Mouse (Mus musculus) layer of hippocampus, adult 18-20 months (tissue): Measurements from ENCODE around the gene Rasl10b. TPM values are rescaled to one million over a fixed set of nuclear protein-coding genes. Genes with fewer than 3 reads are reported as not detected.

Source experiments
- DNase-seq, 2 experiments: peaks; one replicate each; pipeline ENCODE4 v3.0.0; 2022; ENCODE audit warnings: low spot score in 2 of 2
- long read RNA-seq: library from polyadenylated mRNA; stranded (forward); transcript quantifications from one replicate; pipeline ENCODE4 v2.0.0, GENCODE M21; 2021
- total RNA-seq, 2 experiments: library from RNA; stranded (reverse); gene quantifications; 2 replicates each; pipeline ENCODE4 v1.2.3; 2021

The Rasl10b gene
- 100 to 1,000 TPM; 243 to 245 TPM for total RNA-seq
- long read RNA-seq, transcript Rasl10b-204 (4 exons, 3,249 nt), result minor isoform, 7 of 212 reads
- long read RNA-seq, transcript Rasl10b-202 (4 exons, 3,156 nt), result major isoform, 138 of 212 reads
- long read RNA-seq, partial matches to known transcripts, result 6 of 212 reads
- long read RNA-seq, other reads (novel, unspliced or antisense), result 57 of 212 reads

DNA sequence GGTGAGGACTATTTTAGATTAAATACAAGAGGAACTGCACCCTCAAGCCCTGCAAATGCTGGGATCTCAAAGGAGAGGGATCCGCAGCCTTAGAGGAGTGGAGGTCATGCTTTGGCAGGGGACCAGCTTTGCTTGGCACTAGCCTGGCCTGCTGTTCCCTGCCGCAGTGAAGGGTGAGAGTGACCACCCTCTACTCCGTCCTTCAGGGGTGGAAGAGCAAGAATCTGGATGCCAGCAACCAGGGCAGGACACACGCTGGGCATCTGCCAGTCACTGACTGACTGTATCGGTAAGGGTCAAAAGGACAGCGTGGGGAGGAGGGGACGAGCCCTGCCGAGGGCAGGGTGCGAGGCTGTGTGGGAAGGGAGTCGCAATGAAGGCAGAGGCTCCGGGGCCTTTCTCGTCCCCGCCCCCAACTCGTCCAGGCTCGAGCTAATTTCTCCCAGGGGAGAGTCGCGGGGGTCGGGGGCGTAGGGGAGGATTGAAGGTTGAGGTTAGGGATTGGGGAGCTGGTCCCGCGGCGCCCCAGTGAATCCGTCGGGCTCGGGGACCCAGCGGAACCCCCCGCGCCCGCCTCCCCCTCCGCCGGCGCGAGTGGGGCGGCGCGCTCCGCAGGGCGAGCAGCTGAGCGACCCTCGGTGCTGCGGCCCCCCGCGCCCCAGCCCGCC, at the start of gene Rasl10b:
TSS of gene Rasl10b (plus strand) at position 51 of the 668 bp plus-strand sequence.
- peak in 1 of 2 experiments; percentile 46 for DNase-seq

DNA sequence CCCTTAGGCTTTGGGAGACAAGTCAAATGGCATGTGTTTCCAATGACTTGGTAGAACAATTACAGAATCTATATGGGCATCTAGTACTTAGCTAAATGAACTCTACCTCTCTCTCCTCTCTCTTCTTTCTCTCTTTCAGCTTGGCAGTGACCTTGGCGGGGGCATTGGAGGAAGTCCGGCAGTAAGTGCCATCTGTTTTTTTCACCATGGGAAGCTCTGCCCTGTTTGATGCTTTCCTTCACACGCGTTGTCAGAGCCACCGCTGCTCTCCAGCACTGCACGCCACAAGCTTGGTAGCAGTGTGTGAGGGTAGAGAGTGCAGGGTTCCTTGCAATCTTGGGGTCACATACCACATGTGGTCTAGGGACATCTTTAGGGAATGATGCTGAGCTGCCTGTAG, 44.3 kb upstream of the Rasl10b start:
- DNase-seq, result no peak

DNA sequence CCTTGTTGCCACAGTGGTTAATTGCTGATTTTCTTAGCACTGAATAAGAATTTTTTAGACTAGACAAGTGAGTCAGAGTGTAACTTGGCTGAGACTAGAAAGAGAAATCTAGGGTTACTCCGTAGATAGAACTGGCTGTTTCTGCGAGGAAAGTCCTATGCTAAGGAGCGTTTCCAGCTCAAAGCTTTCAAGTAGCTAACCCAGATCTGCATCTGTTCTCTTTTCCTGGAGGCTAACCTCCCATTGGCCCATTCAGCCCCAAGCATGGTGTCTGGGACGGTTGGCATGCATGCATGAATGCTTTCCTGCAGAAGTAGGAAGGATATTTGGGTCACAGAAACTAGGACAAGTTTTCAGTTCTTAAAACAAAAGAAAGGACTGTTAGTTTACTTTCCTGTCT, 37.7 kb upstream of the Rasl10b start:
- DNase-seq, result no peak

- DNase-seq, result no peak
These were observed 29.1 kb upstream of the Rasl10b start for GRCm38 (mm10) chr11:83379745-83380341.

DNA sequence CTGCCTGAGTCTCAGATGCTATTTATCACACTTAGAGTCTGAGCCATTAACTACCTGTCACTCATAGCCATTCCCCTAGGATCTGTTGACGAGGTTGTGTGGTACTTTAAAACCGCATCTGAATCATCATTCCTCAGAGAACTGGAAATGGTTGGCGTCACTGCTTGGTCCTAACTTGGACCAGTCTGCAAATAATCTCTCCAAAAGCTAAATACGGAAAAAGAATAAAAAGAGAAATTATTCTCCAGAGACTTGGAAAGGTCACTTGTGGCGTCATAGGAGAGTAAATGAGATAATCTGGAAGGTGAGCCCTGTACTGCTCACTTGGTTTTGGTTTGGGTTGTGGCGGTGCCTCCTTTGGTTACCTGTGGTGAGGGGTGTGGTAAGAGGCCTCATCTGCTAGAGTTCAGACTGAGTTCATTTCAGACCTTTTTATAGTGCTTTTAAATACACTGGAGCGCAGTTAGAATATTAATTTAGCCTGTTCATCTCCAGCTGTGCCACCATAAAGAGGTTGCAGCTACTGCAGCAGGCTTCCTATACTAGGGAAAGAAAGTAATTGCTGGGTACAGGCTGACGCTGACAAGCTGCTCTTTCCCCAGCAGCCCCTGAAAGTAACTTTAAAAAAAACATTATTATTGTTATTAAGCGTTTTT, 25.9 kb upstream of the Rasl10b start:
- no peak for DNase-seq

DNA sequence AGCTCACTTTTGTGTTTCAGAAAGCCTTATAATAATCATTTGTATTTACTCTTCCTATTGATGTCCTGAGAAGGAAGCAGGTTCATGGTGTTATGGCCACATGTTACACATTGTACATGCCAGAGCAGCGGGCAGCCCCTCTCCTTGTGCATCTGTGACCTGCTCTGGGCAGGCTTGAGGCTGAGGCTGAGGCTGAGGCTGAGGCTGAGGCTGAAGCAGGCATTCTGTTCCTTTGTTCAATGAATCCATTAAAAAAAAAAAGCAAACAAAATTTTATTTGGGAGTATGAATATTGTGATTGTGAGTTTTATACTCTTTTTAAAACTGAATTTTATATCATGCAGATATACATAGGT, 25.4 kb upstream of the Rasl10b start:
- no peak for DNase-seq

DNA sequence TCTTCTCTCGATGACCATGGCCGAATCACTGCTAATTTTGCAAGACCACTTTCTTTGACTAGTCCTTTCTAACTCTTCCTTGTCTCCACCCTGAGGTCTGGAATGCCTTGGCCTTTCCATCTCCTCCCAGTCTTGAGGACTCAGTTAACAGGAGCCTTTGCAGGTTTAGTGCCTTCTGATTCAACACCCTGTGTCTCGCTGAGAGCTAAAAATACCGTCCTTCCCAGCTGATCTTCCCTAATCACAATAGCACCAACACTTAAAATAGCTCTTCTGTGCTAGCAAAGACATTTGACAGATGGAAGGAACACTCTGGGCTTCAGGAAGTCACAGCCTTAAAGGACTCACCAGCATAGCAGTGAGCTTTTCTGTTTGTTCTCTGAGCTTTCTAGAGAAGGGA, 15.9 kb upstream of the Rasl10b start:
- DNase-seq, result peak in 1 of 2 experiments; percentile 35

DNA sequence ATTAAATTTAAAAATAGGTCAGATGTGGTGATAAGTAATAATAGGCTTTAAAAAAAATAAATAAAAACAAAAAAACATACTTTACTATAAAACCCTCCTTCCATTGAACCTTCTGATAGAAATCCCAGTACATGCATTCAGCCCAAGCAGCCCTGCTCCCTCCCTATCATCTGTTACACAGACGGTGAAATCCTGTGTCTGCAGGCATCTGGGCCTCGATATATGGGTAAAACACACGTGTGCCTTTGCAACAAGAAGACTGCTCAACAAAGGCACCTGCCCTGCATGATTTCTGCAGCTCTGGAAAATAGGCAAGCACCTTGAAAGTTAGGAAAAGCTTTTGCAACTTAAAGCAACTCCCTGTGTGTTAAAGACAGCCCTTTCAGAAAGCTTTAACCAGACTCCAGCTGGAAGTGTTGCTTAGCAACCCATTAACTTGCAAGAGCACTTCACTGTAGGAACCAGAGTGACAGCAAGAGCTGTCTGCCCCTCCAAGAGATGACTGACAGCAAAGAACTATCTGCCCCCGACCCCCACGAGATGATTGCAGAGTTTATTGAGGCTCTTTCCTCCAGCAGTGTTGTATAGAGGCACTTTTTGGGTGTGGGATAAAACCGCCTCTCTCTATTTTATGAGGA, 14.0 kb upstream of the Rasl10b start:
- peak in 1 of 2 experiments; percentile 54 for DNase-seq

- no peak for DNase-seq
These were observed 11.3 kb upstream of the Rasl10b start for GRCm38 (mm10) chr11:83397626-83398025.

- DNase-seq, result no peak
These were observed 10.2 kb upstream of the Rasl10b start for GRCm38 (mm10) chr11:83398724-83399123.

DNA sequence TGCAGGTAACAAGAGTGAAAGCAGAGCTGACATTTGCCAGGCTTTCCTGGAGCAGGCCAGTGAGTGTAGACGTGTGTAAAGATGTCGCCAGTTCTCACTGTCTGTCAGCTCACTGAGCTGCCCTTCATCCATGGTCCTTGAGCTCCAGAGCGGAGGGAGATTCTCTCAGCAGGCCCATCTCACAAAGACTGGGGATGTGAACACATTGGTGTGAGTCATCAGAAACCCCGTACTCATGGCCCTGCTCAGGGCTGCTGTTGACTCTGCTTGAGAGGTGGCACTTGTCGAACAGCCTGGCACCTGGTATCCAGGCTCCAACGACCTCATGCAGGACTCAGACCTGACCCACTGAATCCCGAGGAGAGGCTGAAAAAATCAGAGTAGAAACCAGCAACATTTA, 5.2 kb upstream of the Rasl10b start:
- no peak for DNase-seq

DNA sequence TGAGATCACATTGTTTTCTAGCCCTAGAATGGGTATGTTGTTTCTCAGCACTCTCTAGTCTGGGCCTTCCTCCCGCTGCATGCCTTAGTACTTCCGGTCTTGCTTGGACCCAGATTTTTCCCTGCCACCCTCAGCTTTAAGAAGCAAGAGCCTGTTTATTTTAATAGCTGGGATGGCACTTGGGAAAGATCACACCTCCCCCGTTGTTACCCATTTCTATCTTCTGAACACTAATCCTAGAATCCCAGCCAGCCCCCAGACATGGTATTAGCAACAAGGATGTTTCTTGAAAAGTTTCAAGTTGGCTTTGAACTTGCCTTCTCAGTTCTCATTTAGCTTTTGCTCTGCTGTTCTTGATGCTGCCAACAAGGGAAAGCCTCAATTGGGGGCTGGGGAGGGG, 2.5 kb upstream of the Rasl10b start:
- DNase-seq, result no peak

GRCm38 (mm10) chr11:83408242-83408641, 695 bp upstream of the Rasl10b start:
- DNase-seq, result no peak

DNA sequence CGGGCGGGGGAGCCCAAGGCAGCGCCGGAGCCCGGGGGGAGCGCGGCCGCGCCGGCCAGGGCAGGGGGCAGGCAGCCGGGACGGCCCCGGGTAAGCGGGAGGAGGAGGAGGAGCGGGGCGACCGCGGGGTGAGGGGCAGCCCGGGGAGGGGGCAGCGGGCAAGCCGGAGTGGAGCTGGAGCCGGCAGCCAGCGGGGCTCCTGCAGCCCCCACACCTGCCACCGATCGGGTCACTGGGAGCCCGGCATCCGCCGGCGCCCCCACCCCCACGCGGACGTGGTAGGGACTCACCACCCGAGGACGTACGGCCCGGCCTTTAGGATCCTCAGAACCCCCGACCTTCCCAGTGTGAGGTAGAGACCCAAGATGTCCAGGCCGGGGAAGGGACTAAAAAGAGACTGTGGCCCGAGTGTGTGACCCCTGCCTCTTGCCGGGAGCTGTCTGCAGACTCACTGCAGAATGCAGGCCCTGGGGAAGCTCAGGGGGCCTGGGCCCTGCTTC, 905 bp downstream of the Rasl10b start:
- no peak for DNase-seq

GRCm38 (mm10) chr11:83410510-83410909, 1.6 kb downstream of the Rasl10b start:
- DNase-seq, result no peak

DNA sequence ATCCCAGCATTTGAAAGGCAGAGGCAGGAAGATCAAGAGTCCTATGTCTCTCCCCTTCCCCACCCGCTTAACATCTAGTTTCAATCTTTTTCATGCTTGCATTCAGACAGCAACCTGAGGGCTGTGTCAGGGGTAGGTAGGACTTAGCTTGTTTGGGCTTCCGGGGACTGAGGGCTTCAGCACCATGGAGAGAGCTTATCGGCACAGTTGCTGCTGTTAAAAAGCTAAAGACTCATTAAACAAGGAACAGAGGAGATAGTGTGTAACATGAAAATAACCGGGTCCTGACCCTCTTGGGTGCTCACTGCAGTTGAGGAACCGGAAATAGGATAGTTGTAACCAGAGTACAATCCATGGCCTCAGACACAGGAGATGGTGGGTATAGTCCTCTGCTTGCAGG, 8.1 kb downstream of the Rasl10b start:
- no peak for DNase-seq

GRCm38 (mm10) chr11:83417708-83418107, 8.8 kb downstream of the Rasl10b start:
- DNase-seq, result peak in 1 of 2 experiments; percentile 79

- peak in 1 of 2 experiments; percentile 73 for DNase-seq
These were observed 9.6 kb downstream of the Rasl10b start for GRCm38 (mm10) chr11:83418566-83418965.

DNA sequence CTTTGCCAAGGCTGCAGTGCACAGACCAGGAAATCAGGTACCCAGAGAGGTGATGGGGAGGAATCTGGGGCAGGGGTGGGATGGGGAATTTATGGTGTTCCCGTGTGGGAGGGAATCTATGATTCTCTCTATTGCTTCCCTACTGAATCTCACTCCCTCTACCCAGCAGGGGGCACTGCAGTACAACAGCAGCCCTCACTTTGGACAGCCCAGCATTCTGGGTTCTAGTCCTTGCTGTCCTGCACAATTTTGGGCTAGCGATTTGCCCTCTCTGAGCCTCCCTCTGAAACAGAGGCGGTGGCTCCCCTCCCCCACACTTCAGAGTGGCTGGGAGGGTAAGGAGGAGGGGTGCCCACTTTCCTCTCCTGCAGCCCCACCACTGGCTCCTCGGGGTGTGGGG, 11.4 kb downstream of the Rasl10b start:
- DNase-seq, result no peak

DNA sequence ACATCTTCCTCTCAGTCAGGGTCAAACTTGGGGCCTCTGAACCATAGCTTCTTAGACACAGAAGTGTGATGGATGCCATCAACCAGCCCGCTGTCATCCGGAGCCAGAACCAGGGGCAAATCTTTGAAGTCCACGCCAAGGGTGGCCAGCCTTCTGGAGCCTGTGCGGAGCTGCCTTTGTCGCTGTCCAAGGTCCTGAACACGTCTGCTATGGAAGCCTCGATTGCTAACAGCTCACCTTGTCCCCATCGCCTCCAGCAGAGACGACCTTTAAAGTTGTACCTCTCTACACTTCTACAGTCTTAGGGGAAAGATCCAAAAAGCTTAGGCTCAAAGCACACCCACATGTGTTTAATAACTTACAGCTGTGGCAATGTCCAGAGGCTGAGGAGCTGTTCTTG, 12.4 kb downstream of the Rasl10b start:
- no peak for DNase-seq

- peak; percentile 68 to 90 for DNase-seq
These were observed 15.7 kb downstream of the Rasl10b start for GRCm38 (mm10) chr11:83424681-83425080.

- DNase-seq, result no peak
These were observed 18.0 kb downstream of the Rasl10b start for GRCm38 (mm10) chr11:83426964-83427363.
